ENCODE assay signal across 8 mouse cellular contexts in genomic region chrX:17571621-17572459, GRCm38 (mm10). TPM values are rescaled to one million over a fixed set of nuclear protein-coding genes. Genes with fewer than 3 reads are reported as not detected.
DNase-seq lines count a peak whose midpoint lies in the region; ATAC-seq and TF ChIP-seq lines count a peak whose summit lies in the region.

TSS of gene Fundc1 (minus strand) at chrX:17572325.

- peak within 1 kb of the TSS; percentile 85 for H3K4me3 ChIP-seq in gastrocnemius, adult 2 months
- H3K4me3 ChIP-seq in hindbrain, postnatal 0 days (ENCODE audit: low read length): peak within 1 kb of the TSS; percentile 40
- H3K4me3 ChIP-seq in megakaryocyte, embryonic 14.5 days (replicated peaks): peak within 1 kb of the TSS; percentile 94

- peak within 1 kb of the TSS; percentile 57 for H3K9ac ChIP-seq in hindbrain, postnatal 0 days (replicated peaks; ENCODE audit: low read length)

- peak within 1 kb of the TSS; percentile 97 for H3K27ac ChIP-seq in gastrocnemius, adult 2 months
- peak within 1 kb of the TSS; percentile 89 for H3K27ac ChIP-seq in hindbrain, postnatal 0 days

- no peaks in the 10 kb centered on the region for H3K36me3 ChIP-seq in hindbrain, postnatal 0 days (ENCODE audit: insufficient read depth, low read length)
- peaks cover 23% of the 10 kb centered on the region for H3K36me3 ChIP-seq in megakaryocyte, embryonic 14.5 days (replicated peaks; ENCODE audit: low read length)

- DNase-seq in ZHBTc4 (ENCODE audit: low read depth, low spot score): peak; percentile 97
- peak; percentile 95 for DNase-seq in gastrocnemius, adult 2 months
- peak; percentile 96 for DNase-seq in hindbrain, postnatal 0 days (ENCODE audit: low spot score)
- DNase-seq in left cerebral cortex, adult 8-10 months (ENCODE audit: low spot score in 2 of 2): peak; percentile 78 to 96
- peak; percentile 98 for DNase-seq in right cerebral cortex, postnatal 10 days (ENCODE audit: low spot score in 2 of 2)
- DNase-seq in urinary bladder, postnatal 25 days (ENCODE audit: low spot score): peak; percentile 84

- peak within 1 kb of the TSS; percentile 54 for H3K4me2 ChIP-seq in hindbrain, postnatal 0 days (ENCODE audit: low read depth, low read length)

- peak; percentile 100 for ATAC-seq in common myeloid progenitor, adult 5-6 weeks (replicated peaks; ENCODE audit: low read depth, poor library complexity, severe bottlenecking)
- peak; percentile 98 for ATAC-seq in hindbrain, postnatal 0 days

- H3K4me1 ChIP-seq in hindbrain, postnatal 0 days (ENCODE audit: insufficient read depth, low read length): no peaks in the 10 kb centered on the region
- H3K4me1 ChIP-seq in megakaryocyte, embryonic 14.5 days: peaks cover 3% of the 10 kb centered on the region; the same call in 1 of the 2 replicates

- WGBS in hindbrain, postnatal 0 days: 15% methylated on average over 30 of the region's 30 CpGs

- H3K9me3 ChIP-seq in hindbrain, postnatal 0 days (ENCODE audit: low read length): no peaks in the 10 kb centered on the region
- H3K9me3 ChIP-seq in megakaryocyte, embryonic 14.5 days: no peaks in the 10 kb centered on the region

- intact Hi-C loops in gastrocnemius, adult 2 months (cut with DNase I): no loop called here

- H3K27me3 ChIP-seq in hindbrain, postnatal 0 days (ENCODE audit: insufficient read depth, low read length): no peaks in the 10 kb centered on the region
- peaks cover 2% of the 10 kb centered on the region for H3K27me3 ChIP-seq in megakaryocyte, embryonic 14.5 days (replicated peaks)

- TF ChIP-seq CTCF in gastrocnemius, adult 2 months (IDR thresholded peaks at IDR 0.05): peak; percentile 23
- peak; percentile 45 for TF ChIP-seq CTCF in hindbrain, postnatal 0 days (IDR thresholded peaks at IDR 0.05; ENCODE audit: low read depth)

RNA-seq across cellular contexts. Expression of gene Fundc1, which starts in this region (rescaled TPM):
- total RNA-seq in common myeloid progenitor, adult 5-6 weeks (2017): 42.9 and 44.8 TPM in 2 replicates
- total RNA-seq in gastrocnemius, adult 2 months (2021): 10 to 100 TPM; 24.7 to 33.2 TPM
- 31.4 and 31.5 TPM in 2 replicates for total RNA-seq in hindbrain, postnatal 0 days (2014; rRNA removed)
- polyA plus RNA-seq in hindbrain, postnatal 0 days (2015; fragmentation: Nextera tagmentation; extraction: Ambion mirVana): 55.1 and 59.3 TPM in 2 replicates
- total RNA-seq in left cerebral cortex, adult 8-10 months (2022): 10 to 100 TPM; 42.4 to 57.0 (median 48.7) TPM
- 9.7 TPM in 1 of 2 replicates, not detected in the other for polyA plus RNA-seq in megakaryocyte, embryonic 14.5 days (2012; ENCODE audit: insufficient read depth, low replicate concordance)

Comparison
In these comparisons a context has a peak if more than half of its experiments do, and no peak if none do; other contexts are left out.
1. Peak in every context shown above with its lines: DNase-seq, ATAC-seq, H3K4me3 ChIP-seq and H3K27ac ChIP-seq.
2. H3K4me3 ChIP-seq: peak in every context shown above with its lines; median percentile 94 in megakaryocyte, embryonic 14.5 days; 85 in gastrocnemius, adult 2 months; 40 in hindbrain, postnatal 0 days.